Mouse (Mus musculus) T-helper 2 cell (primary cell): Measurements from ENCODE around the gene Gnmt.
"Not testable (repeated sequence)": the region's sequence is repeated elsewhere in the genome, so short reads cannot be mapped to it uniquely, and the experiment has no call there.

Experiments used
- in situ Hi-C: fragments of 300-600 bp; cut with MboI, MseI; formaldehyde crosslinking; loops from one replicate; pipeline ENCODE4 v1.15.1; 2025; ENCODE audit warnings: high pct_unique_total_duplicates

The Gnmt gene

GRCm38 (mm10) chr17:46728904-46729318, at the start of gene Gnmt:
TSS of gene Gnmt (minus strand) at chr17:46729168.
- in situ Hi-C loops = no loop called here

- in situ Hi-C loops = no loop called here
Measured at GRCm38 (mm10) chr17:46776087-46776486, 47.1 kb upstream of the Gnmt start.

- in situ Hi-C loops = no loop called here
Measured at GRCm38 (mm10) chr17:46775070-46775469, 46.1 kb upstream of the Gnmt start.

- in situ Hi-C loops = no loop called here
Measured at GRCm38 (mm10) chr17:46774131-46774472, 45.1 kb upstream of the Gnmt start.

GRCm38 (mm10) chr17:46773278-46774130, 44.5 kb upstream of the Gnmt start:
- in situ Hi-C loops = no loop called here

GRCm38 (mm10) chr17:46772404-46773277, 43.7 kb upstream of the Gnmt start, which contains the start of gene 2310039H08Rik:
TSS of gene 2310039H08Rik (plus strand) at chr17:46772635.
- in situ Hi-C loops = no loop called here

GRCm38 (mm10) chr17:46772038-46772403, 43.1 kb upstream of the Gnmt start:
- in situ Hi-C loops = no loop called here

GRCm38 (mm10) chr17:46771616-46772015, 42.6 kb upstream of the Gnmt start:
- in situ Hi-C loops = no loop called here

GRCm38 (mm10) chr17:46771025-46771424, 42.1 kb upstream of the Gnmt start:
- in situ Hi-C loops = no loop called here

GRCm38 (mm10) chr17:46770546-46770945, 41.6 kb upstream of the Gnmt start:
- in situ Hi-C loops = no loop called here

GRCm38 (mm10) chr17:46767868-46768267, 38.9 kb upstream of the Gnmt start:
- in situ Hi-C loops = no loop called here

- in situ Hi-C loops = not testable (repeated sequence)
Measured at GRCm38 (mm10) chr17:46764916-46765315, 35.9 kb upstream of the Gnmt start.

GRCm38 (mm10) chr17:46763544-46763943, 34.6 kb upstream of the Gnmt start, which contains the start of gene Ptcra:
TSS of gene Ptcra (minus strand) at chr17:46763712.
- in situ Hi-C loops = no loop called here

GRCm38 (mm10) chr17:46758753-46759152, 29.8 kb upstream of the Gnmt start:
- in situ Hi-C loops = no loop called here

- in situ Hi-C loops = no loop called here
Measured at GRCm38 (mm10) chr17:46751794-46752556, 23.0 kb upstream of the Gnmt start, which contains the start of gene Cnpy3. TSS of gene Cnpy3 (minus strand) at chr17:46752214.

GRCm38 (mm10) chr17:46751056-46751793, 22.3 kb upstream of the Gnmt start:
- in situ Hi-C loops = no loop called here

GRCm38 (mm10) chr17:46750580-46750979, 21.6 kb upstream of the Gnmt start:
- in situ Hi-C loops = no loop called here

- in situ Hi-C loops = no loop called here
Measured at GRCm38 (mm10) chr17:46749282-46749681, 20.3 kb upstream of the Gnmt start.

GRCm38 (mm10) chr17:46747806-46748205, 18.8 kb upstream of the Gnmt start:
- in situ Hi-C loops = no loop called here

GRCm38 (mm10) chr17:46747234-46747633, 18.3 kb upstream of the Gnmt start:
- in situ Hi-C loops = no loop called here

GRCm38 (mm10) chr17:46745506-46745905, 16.5 kb upstream of the Gnmt start:
- in situ Hi-C loops = no loop called here
